Mouse (Mus musculus) G1E (cell line): ENCODE measurements at regions not wholly inside any gene's neighbourhood (a gene's known extent, or its start where the extent isn't known, plus 50 kb on each side); places are given as distances from the start of the nearest gene placed in this dataset.

ENCODE experiments used
- ATAC-seq: 2 replicates; pipeline ENCODE4 v1.8.0; 2016; ENCODE audit warnings: mild to moderate bottlenecking; ENCODE audit not compliant: insufficient number of reproducible peaks, poor library complexity, low FRiP score, severe bottlenecking; ENCODE audit errors: extremely low read depth
- DNase-seq: peaks from one replicate; pipeline ENCODE4 v3.0.0; 2012; ENCODE audit warnings: low spot score
- H3K27me3 ChIP-seq: 2 replicates; pipeline ENCODE4 v1.6.1; 2012; ENCODE audit warnings: mild to moderate bottlenecking, low read length, inconsistent platforms; ENCODE audit not compliant: insufficient read depth
- H3K36me3 ChIP-seq: replicated peaks from 2 replicates; pipeline ENCODE3; 2012; ENCODE audit warnings: mild to moderate bottlenecking, inconsistent platforms
- H3K4me1 ChIP-seq: 2 replicates; pipeline ENCODE4 v1.6.1; 2012; ENCODE audit warnings: low read depth, low read length, inconsistent platforms, mixed read lengths; ENCODE audit not compliant: insufficient read depth
- H3K4me3 ChIP-seq: 2 replicates; pipeline ENCODE4 v1.5.1; 2012; ENCODE audit warnings: low read depth, mild to moderate bottlenecking, inconsistent platforms, low read length, moderate library complexity, mixed read lengths
- H3K9me3 ChIP-seq: replicated peaks from 2 replicates; pipeline ENCODE4 v1.6.1; 2012; ENCODE audit warnings: inconsistent platforms
- CTCF ChIP-seq: IDR thresholded peaks from 2 replicates; pipeline ENCODE4 v1.5.1; 2012; ENCODE audit warnings: low read depth, low read length, inconsistent platforms, mixed read lengths
- GATA1 ChIP-seq: IDR thresholded peaks from 2 replicates; pipeline ENCODE4 v1.6.1; 2012; ENCODE audit warnings: borderline replicate concordance, low read length, inconsistent platforms, mixed read lengths
- GATA2 ChIP-seq: IDR thresholded peaks from 2 replicates; pipeline ENCODE4 v1.6.1; 2012; ENCODE audit warnings: low read depth, low read length, inconsistent platforms, borderline replicate concordance
- POLR2AphosphoS5 ChIP-seq: IDR thresholded peaks from 2 replicates; pipeline ENCODE4 v1.6.1; 2012; ENCODE audit warnings: low read depth, low read length, inconsistent platforms; ENCODE audit not compliant: insufficient replicate concordance
- TAL1 ChIP-seq: conservative IDR thresholded peaks from 2 replicates; pipeline ENCODE4 v1.6.1; 2012; ENCODE audit warnings: low read depth, low read length, inconsistent platforms, mixed read lengths

DNA sequence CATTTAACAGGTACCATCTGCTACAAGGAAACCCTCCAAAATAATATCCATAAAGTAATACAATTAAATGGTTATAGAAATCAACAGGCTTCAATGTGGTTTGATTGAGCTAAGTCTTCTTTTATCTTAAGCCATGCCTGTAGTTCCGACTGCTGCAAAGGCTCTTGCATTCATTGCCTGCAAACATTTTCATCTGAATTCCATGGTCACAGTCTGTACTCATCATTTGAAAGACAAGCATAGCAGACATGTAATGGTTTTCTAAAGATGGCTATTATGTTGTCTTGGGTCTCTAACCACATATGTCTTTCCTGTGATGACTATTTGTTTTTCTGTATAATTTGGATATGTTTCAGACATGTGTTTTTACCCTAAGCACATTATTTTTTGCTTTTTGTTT is 677.9 kb downstream of the Hace1 start:
- Histone ChIP-seq H3K9me3 (no peaks in the 10 kb centered on the region), H3K27me3 (no peaks in the 10 kb centered on the region), H3K4me1 (no peaks in the 10 kb centered on the region), H3K4me3 (no peak overlapping the region), H3K36me3 (no peaks in the 10 kb centered on the region)
- ATAC-seq (no peak), DNase-seq (no peak)
- no peak for TF ChIP-seq GATA2
- no peak for TF ChIP-seq GATA1

GRCm38 (mm10) chr10:46269710-46270109 is 692.1 kb downstream of the Hace1 start:
- Histone ChIP-seq H3K4me1 (no peaks in the 10 kb centered on the region), H3K4me3 (no peak overlapping the region), H3K9me3 (no peaks in the 10 kb centered on the region), H3K36me3 (no peaks in the 10 kb centered on the region), H3K27me3 (no peaks in the 10 kb centered on the region)
- no peak for DNase-seq
- TF ChIP-seq GATA1 (no peak), TAL1 (no peak), POLR2AphosphoS5 (no peak), CTCF (no peak), GATA2 (no peak)
- ATAC-seq: no peak

DNA sequence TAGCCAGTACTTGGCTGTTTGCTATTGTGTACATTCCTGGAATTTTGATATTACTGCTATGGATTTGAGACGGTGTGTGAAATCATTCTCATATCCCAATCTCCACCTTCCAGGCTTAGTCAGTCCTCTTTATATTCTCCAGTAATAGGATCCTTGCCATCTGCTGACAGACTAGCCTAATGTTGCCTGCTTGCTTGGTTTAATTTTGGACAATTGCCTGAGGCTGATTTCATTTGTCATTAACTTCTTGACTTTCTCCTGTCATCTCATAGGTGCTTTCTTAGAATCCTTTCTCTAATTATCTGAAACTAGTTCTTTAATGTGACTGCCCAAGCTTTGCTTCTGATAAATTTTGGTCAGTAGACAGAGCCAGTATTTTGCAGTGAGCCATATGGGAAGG is 696.2 kb downstream of the Hace1 start:
- no peaks in the 10 kb centered on the region for H3K27me3 ChIP-seq
- H3K9me3 ChIP-seq: no peaks in the 10 kb centered on the region
- DNase-seq (no peak), ATAC-seq (no peak)
- no peak for TF ChIP-seq CTCF
- TF ChIP-seq POLR2AphosphoS5: no peak
- TF ChIP-seq TAL1: no peak
- no peak for TF ChIP-seq GATA1
- TF ChIP-seq GATA2: no peak
- H3K4me1 ChIP-seq: no peaks in the 10 kb centered on the region
- no peaks in the 10 kb centered on the region for H3K36me3 ChIP-seq
- H3K4me3 ChIP-seq: no peak overlapping the region

DNA sequence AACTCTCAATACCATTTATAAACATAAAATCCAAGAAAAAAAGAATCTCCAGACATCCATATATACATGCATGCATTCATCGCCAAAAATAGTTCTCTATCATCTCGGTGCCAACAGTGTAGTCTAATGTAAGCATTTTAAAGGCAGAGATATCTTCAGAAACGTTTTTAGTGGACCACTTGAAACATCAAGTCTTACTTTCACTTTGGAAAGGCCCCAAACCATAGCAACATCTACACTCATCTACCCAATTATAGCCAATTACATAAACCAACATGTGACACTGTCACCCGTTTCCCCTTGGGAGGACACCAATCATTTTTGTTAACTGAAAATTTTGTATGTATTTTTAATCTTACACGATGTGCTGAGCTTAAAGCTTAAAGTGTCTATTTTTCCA is 716.7 kb downstream of the Hace1 start:
- H3K4me1 ChIP-seq: no peaks in the 10 kb centered on the region
- no peaks in the 10 kb centered on the region for H3K36me3 ChIP-seq
- no peak overlapping the region for H3K4me3 ChIP-seq
- H3K27me3 ChIP-seq: no peaks in the 10 kb centered on the region
- DNase-seq (no peak), ATAC-seq (no peak)
- no peak for TF ChIP-seq TAL1
- TF ChIP-seq GATA2: no peak
- no peak for TF ChIP-seq CTCF
- no peak for TF ChIP-seq POLR2AphosphoS5
- TF ChIP-seq GATA1: no peak
- no peaks in the 10 kb centered on the region for H3K9me3 ChIP-seq

GRCm38 (mm10) chr10:46298352-46298751 is 720.7 kb downstream of the Hace1 start:
- no peak overlapping the region for H3K4me3 ChIP-seq
- H3K36me3 ChIP-seq: no peaks in the 10 kb centered on the region
- H3K9me3 ChIP-seq: no peaks in the 10 kb centered on the region
- H3K27me3 ChIP-seq: no peaks in the 10 kb centered on the region
- no peak for DNase-seq
- H3K4me1 ChIP-seq: no peaks in the 10 kb centered on the region
- no peak for ATAC-seq
- TF ChIP-seq TAL1: no peak
- TF ChIP-seq GATA2: no peak
- no peak for TF ChIP-seq GATA1
- TF ChIP-seq POLR2AphosphoS5: no peak
- no peak for TF ChIP-seq CTCF

- Histone ChIP-seq H3K36me3 (no peaks in the 10 kb centered on the region), H3K4me1 (no peaks in the 10 kb centered on the region), H3K4me3 (no peak overlapping the region), H3K9me3 (no peaks in the 10 kb centered on the region), H3K27me3 (no peaks in the 10 kb centered on the region)
- no peak for TF ChIP-seq GATA2
- TF ChIP-seq POLR2AphosphoS5: no peak
- TF ChIP-seq TAL1: no peak
- no peak for TF ChIP-seq CTCF
- no peak for TF ChIP-seq GATA1
- ATAC-seq (no peak), DNase-seq (no peak)
These were observed 721.9 kb downstream of the Hace1 start for GRCm38 (mm10) chr10:46299521-46299920.

GRCm38 (mm10) chr10:46320328-46321038 is 742.9 kb downstream of the Hace1 start:
- Histone ChIP-seq H3K27me3 (no peaks in the 10 kb centered on the region), H3K4me1 (no peaks in the 10 kb centered on the region), H3K36me3 (no peaks in the 10 kb centered on the region), H3K9me3 (no peaks in the 10 kb centered on the region), H3K4me3 (no peak overlapping the region)
- DNase-seq (no peak), ATAC-seq (no peak)
- TF ChIP-seq GATA2 (no peak), POLR2AphosphoS5 (no peak), TAL1 (no peak), CTCF (no peak), GATA1 (no peak)
